Mouse (Mus musculus) gastrocnemius, adult 18-20 months (tissue): ENCODE data around the gene Nlrc4. TPM values are rescaled to one million over a fixed set of nuclear protein-coding genes. Genes with fewer than 3 reads are reported as not detected.

Source experiments
- total RNA-seq, 2 experiments: library from RNA; stranded (reverse); gene quantifications; 2 replicates each; pipeline ENCODE4 v1.2.3; 2021

The Nlrc4 gene
- total RNA-seq, 2 experiments from 2014 or later = 0.09 TPM; not detected in 1

Other genes with a start within 250 kb of the Nlrc4 start
- 10 to 100 TPM; 46.8 to 51.8 TPM for gene Memo1, start 163.6 kb downstream of the Nlrc4 start, total RNA-seq
- gene Dpy30, start 135.2 kb downstream of the Nlrc4 start, total RNA-seq = 10 to 100 TPM; 48.9 to 51.5 TPM
- gene Spast, start 120.2 kb downstream of the Nlrc4 start, total RNA-seq = 10 to 100 TPM; 45.0 to 46.1 TPM
- 1 to 10 TPM; 5.8 to 6.0 TPM for gene Slc30a6, start 63.5 kb downstream of the Nlrc4 start, total RNA-seq
- gene Yipf4, start 30.4 kb upstream of the Nlrc4 start, total RNA-seq = 10 to 100 TPM; 26.3 to 28.4 TPM
- 10 to 100 TPM; 48.4 to 56.6 TPM for gene Birc6, start 69.2 kb upstream of the Nlrc4 start, total RNA-seq